Mouse (Mus musculus): ENCODE measurements around the gene Zfand2b.
A peak's percentile ranks its signal among the peaks of the same experiment; 100 is the strongest.

Zfand2b gene

GRCm38 (mm10) chr1:75159540-75160255 is 8.7 kb upstream of the Zfand2b start:
- DNase-seq (ENCODE audit: low spot score in 2 of 2): no peak

- no peak for DNase-seq (ENCODE audit: low spot score in 2 of 2)
Observed at GRCm38 (mm10) chr1:75160256-75160617, 8.2 kb upstream of the Zfand2b start.

GRCm38 (mm10) chr1:75168093-75168471 is 364 bp upstream of the Zfand2b start:
- no peak for DNase-seq (ENCODE audit: low spot score in 2 of 2)

GRCm38 (mm10) chr1:75179334-75180104 is 11.1 kb downstream of the Zfand2b start:
- peak; percentile 42 to 86 for DNase-seq (ENCODE audit: low spot score in 2 of 2)

GRCm38 (mm10) chr1:75180105-75180590 is 11.7 kb downstream of the Zfand2b start, which contains the start of gene Abcb6:
Gene Abcb6, minus strand, starts transcription at chr1:75180392.
- peak; percentile 68 to 85 for DNase-seq (ENCODE audit: low spot score in 2 of 2)

- no peak for DNase-seq (ENCODE audit: low spot score in 2 of 2)
Observed at GRCm38 (mm10) chr1:75180741-75181140, 12.3 kb downstream of the Zfand2b start.

GRCm38 (mm10) chr1:75181377-75181870 is 13.0 kb downstream of the Zfand2b start:
- no peak for DNase-seq (ENCODE audit: low spot score in 2 of 2)

GRCm38 (mm10) chr1:75182160-75182559 is 13.7 kb downstream of the Zfand2b start:
- DNase-seq (ENCODE audit: low spot score in 2 of 2): no peak

- DNase-seq (ENCODE audit: low spot score in 2 of 2): no peak
Observed at GRCm38 (mm10) chr1:75185495-75185894, 17.0 kb downstream of the Zfand2b start.

GRCm38 (mm10) chr1:75187126-75187525 is 18.7 kb downstream of the Zfand2b start:
- DNase-seq (ENCODE audit: low spot score in 2 of 2): no peak

GRCm38 (mm10) chr1:75187914-75188483 is 19.6 kb downstream of the Zfand2b start:
- no peak for DNase-seq (ENCODE audit: low spot score in 2 of 2)

GRCm38 (mm10) chr1:75190577-75190976 is 22.1 kb downstream of the Zfand2b start:
- no peak for DNase-seq (ENCODE audit: low spot score in 2 of 2)

GRCm38 (mm10) chr1:75191258-75191621 is 22.8 kb downstream of the Zfand2b start:
- DNase-seq (ENCODE audit: low spot score in 2 of 2): no peak

GRCm38 (mm10) chr1:75191622-75192402 is 23.4 kb downstream of the Zfand2b start, which contains the start of the genes Ankzf1 and Atg9a:
Gene Ankzf1, plus strand, starts transcription at chr1:75192151.
Gene Atg9a, minus strand, starts transcription at chr1:75192196.
- peak; percentile 77 to 88 for DNase-seq (ENCODE audit: low spot score in 2 of 2)

GRCm38 (mm10) chr1:75192452-75192851 is 24.0 kb downstream of the Zfand2b start:
- no peak for DNase-seq (ENCODE audit: low spot score in 2 of 2)

- DNase-seq (ENCODE audit: low spot score in 2 of 2): no peak
Observed at GRCm38 (mm10) chr1:75201236-75201635, 32.8 kb downstream of the Zfand2b start.

- DNase-seq (ENCODE audit: low spot score in 2 of 2): no peak
Observed at GRCm38 (mm10) chr1:75208967-75209678, 40.7 kb downstream of the Zfand2b start.

GRCm38 (mm10) chr1:75210136-75211087 is 42.0 kb downstream of the Zfand2b start, which contains the start of the genes Glb1l and Stk16:
Gene Glb1l, minus strand, starts transcription at chr1:75210813.
Gene Stk16, plus strand, starts transcription at chr1:75210838.
- peak; percentile 93 to 95 for DNase-seq (ENCODE audit: low spot score in 2 of 2)

GRCm38 (mm10) chr1:75211141-75211708 is 42.8 kb downstream of the Zfand2b start:
- DNase-seq (ENCODE audit: low spot score in 2 of 2): no peak

All from cerebellum, postnatal 4 days (tissue).